Mouse (Mus musculus) forebrain, embryonic 16.5 days (tissue): Measurements from ENCODE around the gene Gm28305. TPM values are rescaled to one million over a fixed set of nuclear protein-coding genes. Genes with fewer than 3 reads are reported as not detected.

ENCODE experiments used
- ATAC-seq: fragments of 200-750 bp; cut with Nextera tagmentation; 2 replicates; pipeline ENCODE4 v1.8.0; 2017; ENCODE audit warnings: mild to moderate bottlenecking, moderate library complexity
- H3K27ac ChIP-seq: fragments of 300-500 bp; sonication (generic); 2 replicates; pipeline ENCODE4 v1.5.1; 2014; ENCODE audit warnings: low read length, control low read depth
- H3K27me3 ChIP-seq: fragments of 300-500 bp; sonication (generic); replicated peaks from 2 replicates; pipeline ENCODE4 v1.6.1; 2014; ENCODE audit warnings: low read length; ENCODE audit not compliant: control insufficient read depth, insufficient read depth
- H3K36me3 ChIP-seq: fragments of 300-500 bp; sonication (generic); 2 replicates; pipeline ENCODE4 v1.6.1; 2014; ENCODE audit not compliant: control insufficient read depth, insufficient read depth
- H3K4me1 ChIP-seq: fragments of 300-500 bp; sonication (generic); replicated peaks from 2 replicates; pipeline ENCODE4 v1.6.1; 2014; ENCODE audit warnings: low read length; ENCODE audit not compliant: control insufficient read depth, insufficient read depth
- H3K4me2 ChIP-seq: fragments of 300-500 bp; sonication (generic); 2 replicates; pipeline ENCODE4 v1.6.1; 2014; ENCODE audit warnings: mild to moderate bottlenecking, low read length, control low read depth
- H3K4me3 ChIP-seq: fragments of 300-500 bp; sonication (generic); replicated peaks from 2 replicates; pipeline ENCODE4 v1.5.1; 2014; ENCODE audit warnings: mild to moderate bottlenecking, low read length, control low read depth
- H3K9ac ChIP-seq: fragments of 300-500 bp; sonication (generic); replicated peaks from 2 replicates; pipeline ENCODE4 v1.6.1; 2014; ENCODE audit warnings: low read depth, low read length, control low read depth
- H3K9me3 ChIP-seq: fragments of 300-500 bp; sonication (generic); 2 replicates; pipeline ENCODE4 v1.6.1; 2016; ENCODE audit warnings: low read length; ENCODE audit not compliant: control insufficient read depth
- WGBS: fragments of 180-500 bp; shearing (Covaris S2); extraction: QIAGEN DNeasy Blood & Tissue Kit; methylation state at CpG from one replicate; pipeline ENCODE4 v1.1.7; 2014; 5-methylcytosine and 5-hydroxymethylcytosine counted together
- polyA plus RNA-seq: library from polyadenylated mRNA; unstranded; fragments of >200 nt; fragmentation: Nextera tagmentation; extraction: Ambion mirVana; gene quantifications from 2 replicates; pipeline ENCODE4 v1.2.1, GENCODE M21; 2015

The Gm28305 gene
- polyA plus RNA-seq, 1 experiment from 2014 or later, result not detected

- peak within 1 kb of the TSS; percentile 81 for H3K9ac ChIP-seq
- H3K36me3 ChIP-seq, result peaks cover 8% of the 10 kb centered on the region; the same call in 1 of the 2 replicates
- peak within 1 kb of the TSS; percentile 62 for H3K27ac ChIP-seq
- H3K4me1 ChIP-seq, result peaks cover 20% of the 10 kb centered on the region
- peak within 1 kb of the TSS; percentile 98 for H3K4me2 ChIP-seq
- peak within 1 kb of the TSS; percentile 86 for H3K4me3 ChIP-seq
- H3K9me3 ChIP-seq, result no peaks in the 10 kb centered on the region
- H3K27me3 ChIP-seq, result no peaks in the 10 kb centered on the region
- 0% methylated on average over 28 of the region's 30 CpGs for WGBS
- ATAC-seq, result peak; percentile 97
These were observed 22.9 kb downstream of the Gm28305 start, which contains the start of gene Acad11 for GRCm38 (mm10) chr9:104063244-104063961. Acad11 (plus strand) TSS chr9:104063377.

- no peak overlapping the region for H3K4me3 ChIP-seq
- H3K9me3 ChIP-seq, result no peaks in the 10 kb centered on the region
- 46% methylated on average over 1 of the region's 1 CpGs for WGBS
- no peak overlapping the region for H3K9ac ChIP-seq
- no peaks in the 10 kb centered on the region for H3K27me3 ChIP-seq
- H3K4me1 ChIP-seq, result peaks cover 20% of the 10 kb centered on the region
- no peak overlapping the region for H3K4me2 ChIP-seq
- H3K36me3 ChIP-seq, result peaks cover 7% of the 10 kb centered on the region; the same call in 1 of the 2 replicates
- ATAC-seq, result no peak
- no peak overlapping the region for H3K27ac ChIP-seq
These were observed 24.1 kb downstream of the Gm28305 start for GRCm38 (mm10) chr9:104064571-104064970.

- Histone ChIP-seq H3K36me3 (no peaks in the 10 kb centered on the region), H3K4me1 (no peaks in the 10 kb centered on the region), H3K4me2 (no peak overlapping the region), H3K27me3 (no peaks in the 10 kb centered on the region), H3K9ac (no peak overlapping the region), H3K4me3 (no peak overlapping the region), H3K9me3 (no peaks in the 10 kb centered on the region), H3K27ac (no peak overlapping the region)
- ATAC-seq, result no peak
- 91% methylated on average over 4 of the region's 4 CpGs for WGBS
These were observed 29.8 kb downstream of the Gm28305 start for GRCm38 (mm10) chr9:104070241-104070640.

- no peak overlapping the region for H3K27ac ChIP-seq
- H3K27me3 ChIP-seq, result no peaks in the 10 kb centered on the region
- H3K36me3 ChIP-seq, result no peaks in the 10 kb centered on the region
- H3K9me3 ChIP-seq, result no peaks in the 10 kb centered on the region
- H3K4me3 ChIP-seq, result no peak overlapping the region
- H3K4me2 ChIP-seq, result no peak overlapping the region
- ATAC-seq, result no peak
- H3K4me1 ChIP-seq, result no peaks in the 10 kb centered on the region
- 81% methylated on average over 8 of the region's 8 CpGs for WGBS
- no peak overlapping the region for H3K9ac ChIP-seq
These were observed 30.6 kb downstream of the Gm28305 start for GRCm38 (mm10) chr9:104070863-104071604.

- ATAC-seq, result no peak
- 63% methylated on average over 2 of the region's 2 CpGs for WGBS
- Histone ChIP-seq H3K27me3 (no peaks in the 10 kb centered on the region), H3K9ac (no peak overlapping the region), H3K9me3 (no peaks in the 10 kb centered on the region), H3K4me1 (no peaks in the 10 kb centered on the region), H3K27ac (no peak overlapping the region), H3K4me2 (no peak overlapping the region), H3K36me3 (no peaks in the 10 kb centered on the region), H3K4me3 (no peak overlapping the region)
These were observed 35.3 kb downstream of the Gm28305 start for GRCm38 (mm10) chr9:104075808-104076207.

- Histone ChIP-seq H3K27ac (no peak overlapping the region), H3K9ac (no peak overlapping the region), H3K27me3 (no peaks in the 10 kb centered on the region), H3K4me2 (no peak overlapping the region), H3K4me1 (no peaks in the 10 kb centered on the region), H3K36me3 (no peaks in the 10 kb centered on the region), H3K9me3 (no peaks in the 10 kb centered on the region), H3K4me3 (no peak overlapping the region)
- ATAC-seq, result no peak
- 96% methylated on average over 1 of the region's 1 CpGs for WGBS
These were observed 38.3 kb downstream of the Gm28305 start for GRCm38 (mm10) chr9:104078780-104079179.

- Histone ChIP-seq H3K9ac (no peak overlapping the region), H3K36me3 (no peaks in the 10 kb centered on the region), H3K27ac (no peak overlapping the region), H3K4me2 (no peak overlapping the region), H3K4me3 (no peak overlapping the region), H3K4me1 (no peaks in the 10 kb centered on the region), H3K9me3 (no peaks in the 10 kb centered on the region), H3K27me3 (no peaks in the 10 kb centered on the region)
- no peak for ATAC-seq
- 37% methylated on average over 5 of the region's 5 CpGs for WGBS
These were observed 38.9 kb downstream of the Gm28305 start for GRCm38 (mm10) chr9:104079379-104079778.

- H3K27ac ChIP-seq, result no peak overlapping the region
- no peaks in the 10 kb centered on the region for H3K9me3 ChIP-seq
- no peak overlapping the region for H3K9ac ChIP-seq
- no peak overlapping the region for H3K4me3 ChIP-seq
- H3K27me3 ChIP-seq, result no peaks in the 10 kb centered on the region
- no peak overlapping the region for H3K4me2 ChIP-seq
- ATAC-seq, result no peak
- no peaks in the 10 kb centered on the region for H3K4me1 ChIP-seq
- 82% methylated on average over 3 of the region's 3 CpGs for WGBS
- H3K36me3 ChIP-seq, result no peaks in the 10 kb centered on the region
These were observed 39.6 kb downstream of the Gm28305 start for GRCm38 (mm10) chr9:104080038-104080437.

GRCm38 (mm10) chr9:104085730-104086429, 45.4 kb downstream of the Gm28305 start:
- Histone ChIP-seq H3K27me3 (no peaks in the 10 kb centered on the region), H3K9me3 (no peaks in the 10 kb centered on the region), H3K4me2 (no peak overlapping the region), H3K9ac (no peak overlapping the region), H3K4me3 (no peak overlapping the region), H3K4me1 (peaks cover 7% of the 10 kb centered on the region; the same call in 1 of the 2 replicates), H3K36me3 (no peaks in the 10 kb centered on the region), H3K27ac (no peak overlapping the region)
- 73% methylated on average over 4 of the region's 4 CpGs for WGBS
- ATAC-seq, result no peak
